Mouse (Mus musculus): Measurements from ENCODE around the gene Spa17. TPM values are rescaled to one million over a fixed set of nuclear protein-coding genes. Genes with fewer than 3 reads are reported as not detected.
A peak's percentile ranks its signal among the peaks of the same experiment; 100 is the strongest.

Spa17 gene
- polyA plus RNA-seq, 1 experiment from 2014 or later = 9.2 TPM

- no peaks in the 10 kb centered on the region for H3K36me3 ChIP-seq (replicated peaks)
- H3K27ac ChIP-seq (replicated peaks) = no peak overlapping the region; the same call in 1 of the 2 replicates
Observed at GRCm38 (mm10) chr9:37576436-37576930, 37.0 kb downstream of the Spa17 start.

GRCm38 (mm10) chr9:37572204-37572876, 41.2 kb downstream of the Spa17 start:
- Histone ChIP-seq H3K4me1 (peaks cover 22% of the 10 kb centered on the region), H3K36me3 (replicated peaks) (no peaks in the 10 kb centered on the region), H3K4me3 (no peak overlapping the region), H3K27ac (replicated peaks) (no peak overlapping the region), H3K9me3 (no peaks in the 10 kb centered on the region), H3K27me3 (replicated peaks; ENCODE audit: low read depth, poor library complexity, severe bottlenecking) (peaks cover 11% of the 10 kb centered on the region; the same call in 1 of the 2 replicates)
- no peak for DNase-seq (ENCODE audit: low spot score)
- WGBS = 69% methylated on average over 3 of the region's 3 CpGs

More at GRCm38 (mm10) chr9:37576436-37576930, 37.0 kb downstream of the Spa17 start:
- Histone ChIP-seq H3K4me3 (peak overlapping the region; percentile 27; the same call in 1 of the 2 replicates), H3K27me3 (replicated peaks; ENCODE audit: low read depth, poor library complexity, severe bottlenecking) (no peaks in the 10 kb centered on the region; the same call in 1 of the 2 replicates), H3K4me1 (peaks cover 7% of the 10 kb centered on the region), H3K9me3 (no peaks in the 10 kb centered on the region)
- 29% methylated on average over 14 of the region's 14 CpGs for WGBS
- peak; percentile 12 for DNase-seq (ENCODE audit: low spot score)

GRCm38 (mm10) chr9:37569231-37569835, 44.2 kb downstream of the Spa17 start:
- 76% methylated on average over 2 of the region's 2 CpGs for WGBS

GRCm38 (mm10) chr9:37568605-37569214, 44.8 kb downstream of the Spa17 start:
- H3K27ac ChIP-seq (replicated peaks) = no peak overlapping the region
- H3K36me3 ChIP-seq (replicated peaks) = no peaks in the 10 kb centered on the region
- H3K9me3 ChIP-seq = no peaks in the 10 kb centered on the region
- H3K4me3 ChIP-seq = no peak overlapping the region
- no peak for DNase-seq (ENCODE audit: low spot score)
- peaks cover 15% of the 10 kb centered on the region for H3K4me1 ChIP-seq
- WGBS = 57% methylated on average over 4 of the region's 4 CpGs
- 0 out of 2 replicates have a peak, but pooled peaks cover 11% of the 10 kb centered on the region for H3K27me3 ChIP-seq (replicated peaks; ENCODE audit: low read depth, poor library complexity, severe bottlenecking)

More at GRCm38 (mm10) chr9:37569231-37569835, 44.2 kb downstream of the Spa17 start:
- H3K4me1 ChIP-seq = peaks cover 15% of the 10 kb centered on the region
- DNase-seq (ENCODE audit: low spot score) = no peak
- H3K27me3 ChIP-seq (replicated peaks; ENCODE audit: low read depth, poor library complexity, severe bottlenecking) = 0 out of 2 replicates have a peak, but pooled peaks cover 11% of the 10 kb centered on the region
- no peaks in the 10 kb centered on the region for H3K9me3 ChIP-seq
- no peak overlapping the region for H3K27ac ChIP-seq (replicated peaks)
- H3K36me3 ChIP-seq (replicated peaks) = no peaks in the 10 kb centered on the region
- no peak overlapping the region for H3K4me3 ChIP-seq

- no peak overlapping the region for H3K27ac ChIP-seq (replicated peaks)
- no peaks in the 10 kb centered on the region for H3K9me3 ChIP-seq
- 0 out of 2 replicates have a peak, but pooled peaks cover 11% of the 10 kb centered on the region for H3K27me3 ChIP-seq (replicated peaks; ENCODE audit: low read depth, poor library complexity, severe bottlenecking)
- DNase-seq (ENCODE audit: low spot score) = no peak
- 46% methylated on average over 15 of the region's 15 CpGs for WGBS
- H3K4me1 ChIP-seq = peaks cover 15% of the 10 kb centered on the region
- no peak overlapping the region for H3K4me3 ChIP-seq
- no peaks in the 10 kb centered on the region for H3K36me3 ChIP-seq (replicated peaks)
Observed at GRCm38 (mm10) chr9:37567892-37568604, 45.5 kb downstream of the Spa17 start.

- Histone ChIP-seq H3K4me3 (no peak overlapping the region), H3K4me1 (peaks cover 15% of the 10 kb centered on the region), H3K36me3 (replicated peaks) (no peaks in the 10 kb centered on the region), H3K27me3 (replicated peaks; ENCODE audit: low read depth, poor library complexity, severe bottlenecking) (0 out of 2 replicates have a peak, but pooled peaks cover 11% of the 10 kb centered on the region), H3K27ac (replicated peaks) (no peak overlapping the region), H3K9me3 (no peaks in the 10 kb centered on the region)
- WGBS = 55% methylated on average over 5 of the region's 5 CpGs
- no peak for DNase-seq (ENCODE audit: low spot score)
Observed at GRCm38 (mm10) chr9:37567454-37567853, 46.1 kb downstream of the Spa17 start.

GRCm38 (mm10) chr9:37567019-37567418, 46.5 kb downstream of the Spa17 start:
- Histone ChIP-seq H3K27ac (replicated peaks) (no peak overlapping the region), H3K4me3 (no peak overlapping the region), H3K27me3 (replicated peaks; ENCODE audit: low read depth, poor library complexity, severe bottlenecking) (0 out of 2 replicates have a peak, but pooled peaks cover 11% of the 10 kb centered on the region), H3K36me3 (replicated peaks) (no peaks in the 10 kb centered on the region), H3K9me3 (no peaks in the 10 kb centered on the region), H3K4me1 (peaks cover 15% of the 10 kb centered on the region)
- WGBS = 92% methylated on average over 2 of the region's 2 CpGs
- no peak for DNase-seq (ENCODE audit: low spot score)

GRCm38 (mm10) chr9:37563805-37564204, 49.7 kb downstream of the Spa17 start:
- WGBS = 72% methylated on average over 1 of the region's 1 CpGs
- H3K27me3 ChIP-seq (replicated peaks; ENCODE audit: low read depth, poor library complexity, severe bottlenecking) = 0 out of 2 replicates have a peak, but pooled peaks cover 11% of the 10 kb centered on the region
- H3K27ac ChIP-seq (replicated peaks) = no peak overlapping the region
- H3K4me1 ChIP-seq = peaks cover 14% of the 10 kb centered on the region
- no peak for DNase-seq (ENCODE audit: low spot score)
- no peak overlapping the region for H3K4me3 ChIP-seq
- H3K9me3 ChIP-seq = no peaks in the 10 kb centered on the region
- no peaks in the 10 kb centered on the region for H3K36me3 ChIP-seq (replicated peaks)

GRCm38 (mm10) chr9:37560617-37561016, 52.9 kb downstream of the Spa17 start:
- WGBS = 87% methylated on average over 2 of the region's 2 CpGs
- Histone ChIP-seq H3K4me1 (peaks cover 1% of the 10 kb centered on the region), H3K27ac (replicated peaks) (no peak overlapping the region), H3K4me3 (no peak overlapping the region), H3K27me3 (replicated peaks; ENCODE audit: low read depth, poor library complexity, severe bottlenecking) (peaks cover 18% of the 10 kb centered on the region), H3K9me3 (no peaks in the 10 kb centered on the region), H3K36me3 (replicated peaks) (no peaks in the 10 kb centered on the region)
- DNase-seq (ENCODE audit: low spot score) = no peak

- peaks cover 31% of the 10 kb centered on the region for H3K4me1 ChIP-seq
- H3K9me3 ChIP-seq = no peaks in the 10 kb centered on the region
Observed at GRCm38 (mm10) chr9:37556366-37556765, 57.2 kb downstream of the Spa17 start.

GRCm38 (mm10) chr9:37554838-37555748, 58.4 kb downstream of the Spa17 start, which contains the start of gene Siae:
TSS of gene Siae (plus strand) at chr9:37555698.
- peaks cover 73% of the 10 kb centered on the region for H3K27me3 ChIP-seq (replicated peaks; ENCODE audit: low read depth, poor library complexity, severe bottlenecking)
- no peak for DNase-seq (ENCODE audit: low spot score)

More at GRCm38 (mm10) chr9:37556366-37556765, 57.2 kb downstream of the Spa17 start:
- no peak for DNase-seq (ENCODE audit: low spot score)
- Histone ChIP-seq H3K4me3 (no peak overlapping the region), H3K36me3 (replicated peaks) (no peaks in the 10 kb centered on the region), H3K27ac (replicated peaks) (no peak overlapping the region), H3K27me3 (replicated peaks; ENCODE audit: low read depth, poor library complexity, severe bottlenecking) (peaks cover 60% of the 10 kb centered on the region)
- WGBS = 74% methylated on average over 3 of the region's 3 CpGs

More at GRCm38 (mm10) chr9:37554838-37555748, 58.4 kb downstream of the Spa17 start, which contains the start of gene Siae:
- peaks cover 31% of the 10 kb centered on the region for H3K4me1 ChIP-seq
- H3K36me3 ChIP-seq (replicated peaks) = no peaks in the 10 kb centered on the region
- H3K9me3 ChIP-seq = no peaks in the 10 kb centered on the region
- WGBS = 23% methylated on average over 7 of the region's 7 CpGs
- no peak within 1 kb of the TSS for H3K27ac ChIP-seq (replicated peaks)
- no peak within 1 kb of the TSS for H3K4me3 ChIP-seq

Measured in embryonic facial prominence, embryonic 10.5 days (tissue).